Mouse (Mus musculus) CH12.LX (cell line): ENCODE data around the gene Ccn6. TPM values are rescaled to one million over a fixed set of nuclear protein-coding genes. Genes with fewer than 3 reads are reported as not detected.

Experiments used
- DNase-seq: peaks from one replicate; pipeline ENCODE4 v3.0.0-alpha.2; 2013; ENCODE audit errors: extremely low read depth
- H3K27ac ChIP-seq: 2 replicates; pipeline ENCODE4 v1.5.1; 2012; ENCODE audit warnings: low read depth, mild to moderate bottlenecking, control low read depth, moderate library complexity; ENCODE audit not compliant: insufficient read depth
- H3K27me3 ChIP-seq: replicated peaks from 2 replicates; pipeline ENCODE3; 2012; ENCODE audit warnings: inconsistent platforms
- H3K36me3 ChIP-seq, 2 experiments: replicated peaks in 1 of 2; 2 replicates each; pipeline versions ENCODE3 to v1.6.1; 2012; ENCODE audit warnings: inconsistent platforms in 1 of 2, low read length in 1 of 2, mild to moderate bottlenecking in 1 of 2, mixed read lengths in 1 of 2, moderate library complexity in 1 of 2; ENCODE audit not compliant: control insufficient read depth in 1 of 2, insufficient read depth in 1 of 2
- H3K4me1 ChIP-seq, 2 experiments: 2 replicates each; pipeline ENCODE4 v1.6.1; 2012; ENCODE audit warnings: inconsistent platforms in 1 of 2, moderate library complexity in 1 of 2; ENCODE audit not compliant: insufficient read depth in 2 of 2, control insufficient read depth in 1 of 2
- H3K4me2 ChIP-seq: 2 replicates; pipeline ENCODE4 v1.6.1; 2012; ENCODE audit warnings: low read depth, mild to moderate bottlenecking, control low read depth; ENCODE audit not compliant: poor library complexity, insufficient read depth, severe bottlenecking
- H3K4me3 ChIP-seq, 3 experiments: fragments of 150-350 bp in 1 of 3; sonication (generic) in 1 of 3; replicated peaks in 1 of 3; 2 replicates each; pipeline versions ENCODE3 to v1.5.1; 2011 to 2012; ENCODE audit warnings: low read depth in 2 of 3, low read length in 2 of 3, mild to moderate bottlenecking in 2 of 3, moderate library complexity in 2 of 3, control low read depth in 1 of 3, improper control_type of control experiment in 1 of 3, inconsistent platforms in 1 of 3, mixed read lengths in 1 of 3; ENCODE audit not compliant: poor library complexity in 1 of 3
- H3K79me2 ChIP-seq: replicated peaks from 2 replicates; pipeline ENCODE4 v1.6.1; 2012; ENCODE audit warnings: mild to moderate bottlenecking, moderate library complexity; ENCODE audit not compliant: control insufficient read depth, poor library complexity, insufficient read depth, severe bottlenecking; ENCODE audit errors: extremely low read depth
- H3K9ac ChIP-seq: 2 replicates; pipeline ENCODE4 v1.6.1; 2012; ENCODE audit warnings: low read depth, mild to moderate bottlenecking, control low read depth, moderate library complexity; ENCODE audit not compliant: insufficient read depth
- H3K9me3 ChIP-seq: replicated peaks from 2 replicates; pipeline ENCODE3; 2012; ENCODE audit warnings: low read length, inconsistent platforms, mixed read lengths
- BHLHE40 ChIP-seq: IDR thresholded peaks from 2 replicates; pipeline ENCODE4 v1.6.1; 2011; ENCODE audit warnings: mild to moderate bottlenecking, low read depth, low read length, improper control_type of control experiment
- CTCF ChIP-seq, 2 experiments: IDR thresholded peaks in 1 of 2; conservative IDR thresholded peaks in 1 of 2; 2 replicates each; pipeline ENCODE4 v1.5.1; 2011 to 2012; ENCODE audit warnings: low read depth in 2 of 2, low read length in 2 of 2, improper control_type of control experiment in 1 of 2, inconsistent platforms in 1 of 2, mild to moderate bottlenecking in 1 of 2, moderate library complexity in 1 of 2
- ETS1 ChIP-seq: conservative IDR thresholded peaks from 2 replicates; pipeline ENCODE4 v1.6.1; 2012; ENCODE audit warnings: low read depth, mild to moderate bottlenecking, inconsistent platforms, low read length, improper control_type of control experiment, moderate library complexity
- HCFC1 ChIP-seq: IDR thresholded peaks from 2 replicates; pipeline ENCODE4 v1.6.1; 2012; ENCODE audit warnings: low read depth, mild to moderate bottlenecking, inconsistent platforms, low read length, improper control_type of control experiment
- IRF4 ChIP-seq: IDR thresholded peaks from 2 replicates; pipeline ENCODE4 v1.6.1; 2014; ENCODE audit warnings: low read depth, mild to moderate bottlenecking, inconsistent platforms, low read length, improper control_type of control experiment
- JUN ChIP-seq: IDR thresholded peaks from 2 replicates; pipeline ENCODE4 v1.6.1; 2011; ENCODE audit warnings: low read depth, mild to moderate bottlenecking, low read length, improper control_type of control experiment, moderate library complexity; ENCODE audit not compliant: insufficient read depth
- KAT2A ChIP-seq: IDR thresholded peaks from 2 replicates; pipeline ENCODE4 v1.6.1; 2012; ENCODE audit warnings: low read length, improper control_type of control experiment, inconsistent platforms; ENCODE audit not compliant: insufficient replicate concordance
- MXI1 ChIP-seq: IDR thresholded peaks from 2 replicates; pipeline ENCODE4 v1.6.1; 2011; ENCODE audit warnings: mild to moderate bottlenecking, low read depth, low read length, improper control_type of control experiment
- NELFE ChIP-seq: IDR thresholded peaks from 2 replicates; pipeline ENCODE4 v1.6.1; 2011; ENCODE audit warnings: low read depth, low read length, improper control_type of control experiment
- NRF1 ChIP-seq: IDR thresholded peaks from 2 replicates; pipeline ENCODE4 v1.6.1; 2014; ENCODE audit warnings: low read depth, mild to moderate bottlenecking, inconsistent platforms, low read length, improper control_type of control experiment, moderate library complexity
- POLR2A ChIP-seq: IDR thresholded peaks from 2 replicates; pipeline ENCODE4 v1.6.1; 2011; ENCODE audit warnings: low read depth, mild to moderate bottlenecking, improper control_type of control experiment, low read length
- RAD21 ChIP-seq: IDR thresholded peaks from 2 replicates; pipeline ENCODE4 v1.6.1; 2011; ENCODE audit warnings: low read depth, mild to moderate bottlenecking, low read length, improper control_type of control experiment, moderate library complexity
- RCOR1 ChIP-seq: conservative IDR thresholded peaks from 2 replicates; pipeline ENCODE4 v1.6.1; 2012; ENCODE audit warnings: low read depth, mild to moderate bottlenecking, inconsistent platforms, low read length, improper control_type of control experiment
- SIN3A ChIP-seq: IDR thresholded peaks from 2 replicates; pipeline ENCODE4 v1.6.1; 2012; ENCODE audit warnings: low read length, improper control_type of control experiment, inconsistent platforms
- UBTF ChIP-seq: IDR thresholded peaks from 2 replicates; pipeline ENCODE4 v1.6.1; 2012; ENCODE audit warnings: low read depth, mild to moderate bottlenecking, inconsistent platforms, low read length, improper control_type of control experiment, moderate library complexity
- USF1 ChIP-seq: IDR thresholded peaks from 2 replicates; pipeline ENCODE4 v1.6.1; 2014; ENCODE audit warnings: low read depth, mild to moderate bottlenecking, inconsistent platforms, low read length, improper control_type of control experiment
- USF2 ChIP-seq: conservative IDR thresholded peaks from 2 replicates; pipeline ENCODE4 v1.6.1; 2011; ENCODE audit warnings: low read depth, low read length, improper control_type of control experiment
- ZC3H11A ChIP-seq: IDR thresholded peaks from 2 replicates; pipeline ENCODE4 v1.6.1; 2012; ENCODE audit warnings: low read depth, mild to moderate bottlenecking, inconsistent platforms, low read length, improper control_type of control experiment
- ZKSCAN1 ChIP-seq: IDR thresholded peaks from 2 replicates; pipeline ENCODE4 v1.6.1; 2012; ENCODE audit warnings: low read depth, inconsistent platforms, low read length, improper control_type of control experiment, borderline replicate concordance
- ZNF384 ChIP-seq: IDR thresholded peaks from 2 replicates; pipeline ENCODE4 v1.6.1; 2012; ENCODE audit warnings: low read depth, low read length, improper control_type of control experiment, inconsistent platforms
- dilution Hi-C: fragments of 300-500 bp; cut with MboI; formaldehyde crosslinking; loops from 2 replicates; pipeline ENCODE4 v1.14.3; 2020; ENCODE audit warnings: low sequenced_read_pairs; ENCODE audit not compliant: extremely low pct_unique_long_range_greater_than_20kb, extremely low pct_ligation_motif_present
- in situ Hi-C: fragments of 300-500 bp; cut with MboI; formaldehyde crosslinking; loops from 3 replicates; pipeline ENCODE4 v1.14.3; 2019; ENCODE audit warnings: low sequenced_read_pairs, low pct_ligation_motif_present, low pct_unique_long_range_greater_than_20kb, mixed read lengths
- polyA plus RNA-seq: library from polyadenylated mRNA; unstranded; fragments of >175 nt; gene quantifications from 2 replicates; pipeline ENCODE4 v1.2.1, GENCODE M21; 2012; ENCODE audit warnings: low read depth; ENCODE audit not compliant: insufficient read length
- total RNA-seq, 2 experiments: library from RNA; depleted of rRNA; stranded (reverse); fragments of 300-350 nt in 1 of 2; fragments of >200 nt in 1 of 2; gene quantifications; 2 replicates each; pipeline ENCODE4 v1.2.3; 2012 to 2014

Gene Ccn6
- total and polyA plus RNA-seq, 3 experiments = 0.33 TPM; not detected in 2

- Histone ChIP-seq H3K9me3 (no peaks in the 10 kb centered on the region), H3K36me3 (no peaks in the 10 kb centered on the region), H3K4me3 (no peak overlapping the region), H3K4me1 (peaks cover 6 to 36% of the 10 kb centered on the region in 2 experiments; a peak in 3 of 4 replicates), H3K27ac (no peak overlapping the region), H3K4me2 (no peak overlapping the region), H3K9ac (no peak overlapping the region), H3K27me3 (peaks cover 2% of the 10 kb centered on the region), H3K79me2 (no peaks in the 10 kb centered on the region)
- no peak for TF ChIP-seq RAD21
- no peak for TF ChIP-seq NRF1
- dilution Hi-C loops (no loop called here), in situ Hi-C loops (loop anchor here (5.0 to 10.0 kb wide), 2 partner anchors 65 to 353 kb away; no protein-coding TSS in a partner anchor)
- peak; percentile 8 for DNase-seq
Observed at GRCm38 (mm10) chr10:39169642-39170041, 6.0 kb upstream of the Ccn6 start.

DNA sequence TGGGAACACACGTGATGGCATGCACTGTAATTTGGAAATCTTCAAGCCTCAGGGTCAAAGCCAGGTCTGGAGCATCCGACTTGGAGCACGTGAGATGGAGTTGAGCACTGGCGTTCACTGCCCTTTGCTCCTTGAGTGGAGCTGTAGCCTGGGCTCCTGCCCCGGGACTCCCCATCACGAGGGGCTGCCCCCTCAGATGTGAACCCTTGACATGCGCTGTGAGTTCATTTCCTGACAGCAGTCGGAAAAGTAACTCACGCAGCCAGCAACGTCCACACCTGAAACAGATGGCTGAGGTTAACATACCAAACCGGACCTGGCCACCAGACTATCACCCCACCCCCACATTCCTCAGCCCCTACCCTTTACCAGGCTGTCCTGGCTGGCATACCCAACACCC lies 4.0 kb upstream of the Ccn6 start:
- peak; percentile 37 for DNase-seq
- Histone ChIP-seq H3K27ac (no peak overlapping the region), H3K4me1 (peaks cover 6 to 36% of the 10 kb centered on the region in 2 experiments; a peak in 3 of 4 replicates), H3K4me3 (no peak overlapping the region), H3K9me3 (no peaks in the 10 kb centered on the region), H3K4me2 (no peak overlapping the region), H3K36me3 (no peaks in the 10 kb centered on the region), H3K79me2 (no peaks in the 10 kb centered on the region), H3K9ac (no peak overlapping the region), H3K27me3 (peaks cover 2% of the 10 kb centered on the region)
- in situ Hi-C loops (loop anchor here (5.0 kb wide), 1 partner anchor 355 kb away; no protein-coding TSS in a partner anchor), dilution Hi-C loops (no loop called here)
- 0 out of 2 replicates have a peak, but pooled peaks have one; percentile 12 for TF ChIP-seq ETS1
- peak; percentile 81 for TF ChIP-seq NRF1
- TF ChIP-seq UBTF = no peak
- TF ChIP-seq NELFE = 0 out of 2 replicates have a peak, but pooled peaks have one; percentile 13
- TF ChIP-seq MXI1 = no peak
- TF ChIP-seq ZC3H11A = no peak
- TF ChIP-seq USF2 = no peak
- peak; percentile 41; the same call in 1 of the 2 replicates for TF ChIP-seq BHLHE40
- TF ChIP-seq POLR2A = no peak

DNA sequence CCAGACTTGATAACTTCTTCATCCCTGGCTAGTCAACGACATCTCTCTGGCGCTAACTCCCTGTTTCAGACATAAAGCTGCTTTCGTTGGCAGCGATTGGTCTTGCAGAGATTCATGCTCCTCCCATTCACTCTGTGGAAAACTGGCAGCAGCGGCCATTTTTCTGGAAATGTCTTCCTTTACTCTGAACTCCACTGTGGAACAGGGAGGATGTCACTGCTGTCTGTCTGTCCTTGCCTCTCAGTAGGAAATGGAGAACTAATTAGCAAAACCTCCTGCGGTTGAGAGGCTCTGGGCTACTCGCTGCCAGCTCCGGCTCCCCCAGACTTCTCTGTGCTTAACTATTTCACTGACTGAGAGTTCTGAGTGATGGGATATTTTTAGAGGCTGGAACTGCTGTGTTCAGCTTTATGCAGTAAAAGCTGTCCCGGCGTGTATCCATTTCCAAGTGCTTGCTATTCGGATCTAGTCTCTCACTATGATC lies 2.1 kb upstream of the Ccn6 start:
- no peak for TF ChIP-seq SIN3A
- TF ChIP-seq RCOR1 = no peak
- TF ChIP-seq ZKSCAN1 = no peak
- TF ChIP-seq RAD21 = no peak
- no peak for TF ChIP-seq HCFC1
- no peak for TF ChIP-seq KAT2A
- no peak for TF ChIP-seq USF1
- TF ChIP-seq CTCF (conservative IDR thresholded peaks at IDR 0.05 in 1 of 2, IDR thresholded peaks at IDR 0.05 in 1 of 2; ENCODE audit: low read depth in 2 of 2, low read length in 2 of 2) = no peak
- TF ChIP-seq IRF4 = no peak
- no peak for TF ChIP-seq BHLHE40
- no peak for TF ChIP-seq JUN
- no peak for TF ChIP-seq ZNF384
- TF ChIP-seq, all 38 proteins: peak for 0
- no peak overlapping the region for H3K4me3 ChIP-seq
- H3K9ac ChIP-seq = no peak overlapping the region
- in situ Hi-C loops (loop anchor here (5.0 kb wide), 1 partner anchor 357 kb away; no protein-coding TSS in a partner anchor), dilution Hi-C loops (no loop called here)
- H3K4me2 ChIP-seq = no peak overlapping the region
- H3K27ac ChIP-seq = no peak overlapping the region
- H3K4me1 ChIP-seq = peaks cover 10 to 36% of the 10 kb centered on the region in 2 experiments
- H3K79me2 ChIP-seq = no peaks in the 10 kb centered on the region
- H3K36me3 ChIP-seq = no peaks in the 10 kb centered on the region
- H3K9me3 ChIP-seq = no peaks in the 10 kb centered on the region
- DNase-seq = no peak
- H3K27me3 ChIP-seq = peaks cover 2% of the 10 kb centered on the region
